Mouse (Mus musculus) hindlimb bud, embryonic 11.5 days (tissue): ENCODE results near the gene Map2k5.

ENCODE experiments used
- DNase-seq: peaks from one replicate; pipeline ENCODE4 v3.0.0-alpha.2; 2012; ENCODE audit warnings: low read depth, low spot score; ENCODE audit errors: extremely low spot score

Gene Map2k5

GRCm38 (mm10) chr9:63195523-63195922 is 182.2 kb downstream of the Map2k5 start:
- DNase-seq, result no peak

GRCm38 (mm10) chr9:63194791-63195190 is 182.9 kb downstream of the Map2k5 start:
- no peak for DNase-seq

GRCm38 (mm10) chr9:63192809-63193208 is 184.9 kb downstream of the Map2k5 start:
- no peak for DNase-seq

- no peak for DNase-seq
Observed at GRCm38 (mm10) chr9:63187310-63187709, 190.4 kb downstream of the Map2k5 start.

- no peak for DNase-seq
Observed at GRCm38 (mm10) chr9:63185249-63185648, 192.5 kb downstream of the Map2k5 start.

GRCm38 (mm10) chr9:63183864-63184263 is 193.8 kb downstream of the Map2k5 start:
- DNase-seq, result no peak

GRCm38 (mm10) chr9:63182306-63182960 is 195.3 kb downstream of the Map2k5 start:
- DNase-seq, result no peak

- no peak for DNase-seq
Observed at GRCm38 (mm10) chr9:63181337-63182178, 196.1 kb downstream of the Map2k5 start.

GRCm38 (mm10) chr9:63178296-63178695 is 199.4 kb downstream of the Map2k5 start:
- DNase-seq, result no peak

GRCm38 (mm10) chr9:63174001-63174721 is 203.5 kb downstream of the Map2k5 start:
- DNase-seq, result no peak

- DNase-seq, result no peak
Observed at GRCm38 (mm10) chr9:63171951-63172350, 205.8 kb downstream of the Map2k5 start.

- DNase-seq, result no peak
Observed at GRCm38 (mm10) chr9:63169127-63169526, 208.6 kb downstream of the Map2k5 start.

GRCm38 (mm10) chr9:63165070-63165469 is 212.6 kb downstream of the Map2k5 start:
- DNase-seq, result no peak

- DNase-seq, result no peak
Observed at GRCm38 (mm10) chr9:63163756-63164155, 213.9 kb downstream of the Map2k5 start.

- no peak for DNase-seq
Observed at GRCm38 (mm10) chr9:63151949-63152348, 225.8 kb downstream of the Map2k5 start.

GRCm38 (mm10) chr9:63151072-63151870 is 226.4 kb downstream of the Map2k5 start:
- DNase-seq, result no peak

- DNase-seq, result no peak
Observed at GRCm38 (mm10) chr9:63150086-63150800, 227.5 kb downstream of the Map2k5 start.

GRCm38 (mm10) chr9:63149372-63149766 is 228.3 kb downstream of the Map2k5 start:
- no peak for DNase-seq

GRCm38 (mm10) chr9:63148410-63149371 is 229.0 kb downstream of the Map2k5 start, which contains the start of gene Skor1:
Skor1 (minus strand) TSS chr9:63148961.
- DNase-seq, result no peak
